Mouse (Mus musculus) hindbrain, embryonic 13.5 days (tissue): Measurements from ENCODE around the gene 2310033P09Rik. TPM values are rescaled to one million over a fixed set of nuclear protein-coding genes. Genes with fewer than 3 reads are reported as not detected.

Experiments used
- ATAC-seq: fragments of 200-750 bp; cut with Nextera tagmentation; 2 replicates; pipeline ENCODE4 v1.8.0; 2017; ENCODE audit warnings: moderate TSS enrichment; ENCODE audit not compliant: low FRiP score
- H3K27ac ChIP-seq: fragments of 300-500 bp; sonication (generic); 2 replicates; pipeline ENCODE4 v1.5.1; 2015; ENCODE audit warnings: inconsistent platforms, mild to moderate bottlenecking, moderate library complexity
- H3K27me3 ChIP-seq: fragments of 300-500 bp; sonication (generic); 2 replicates; pipeline ENCODE4 v1.6.1; 2015; ENCODE audit warnings: mild to moderate bottlenecking, inconsistent platforms
- H3K36me3 ChIP-seq: fragments of 300-500 bp; sonication (generic); 2 replicates; pipeline ENCODE4 v1.6.1; 2015; ENCODE audit warnings: mild to moderate bottlenecking, inconsistent platforms
- H3K4me1 ChIP-seq: fragments of 300-500 bp; sonication (generic); replicated peaks from 2 replicates; pipeline ENCODE4 v1.6.1; 2015; ENCODE audit warnings: inconsistent platforms
- H3K4me2 ChIP-seq: fragments of 300-500 bp; sonication (generic); 2 replicates; pipeline ENCODE4 v1.6.1; 2015; ENCODE audit warnings: inconsistent platforms, mild to moderate bottlenecking, moderate library complexity
- H3K4me3 ChIP-seq: fragments of 300-500 bp; sonication (generic); 2 replicates; pipeline ENCODE4 v1.5.1; 2015; ENCODE audit warnings: mild to moderate bottlenecking, inconsistent platforms
- H3K9ac ChIP-seq: fragments of 300-500 bp; sonication (generic); 2 replicates; pipeline ENCODE4 v1.6.1; 2015; ENCODE audit warnings: mild to moderate bottlenecking, inconsistent platforms
- H3K9me3 ChIP-seq: fragments of 300-500 bp; sonication (generic); 2 replicates; pipeline ENCODE4 v1.6.1; 2016; ENCODE audit warnings: inconsistent platforms
- WGBS: fragments of 180-500 bp; shearing (Covaris S2); methylation state at CpG from one replicate; pipeline ENCODE4 v1.1.7; 2015; 5-methylcytosine and 5-hydroxymethylcytosine counted together
- polyA plus RNA-seq: library from polyadenylated mRNA; unstranded; fragments of >200 nt; fragmentation: Nextera tagmentation; extraction: Ambion mirVana; gene quantifications from 2 replicates; pipeline ENCODE4 v1.2.1, GENCODE M21; 2015

Gene 2310033P09Rik
- polyA plus RNA-seq, 1 experiment from 2014 or later = 30.0 TPM

- Histone ChIP-seq H3K9me3 (no peaks in the 10 kb centered on the region), H3K4me3 (peak overlapping the region; percentile 16), H3K9ac (no peak overlapping the region), H3K4me2 (peak overlapping the region; percentile 13; the same call in 1 of the 2 replicates), H3K27ac (no peak overlapping the region), H3K36me3 (no peaks in the 10 kb centered on the region), H3K4me1 (no peaks in the 10 kb centered on the region; the same call in 1 of the 2 replicates), H3K27me3 (peaks cover 82% of the 10 kb centered on the region)
- no peak for ATAC-seq
- 3% methylated on average over 48 of the region's 48 CpGs for WGBS
Measured at GRCm38 (mm10) chr11:59176475-59176874, 31.6 kb upstream of the 2310033P09Rik start.

DNA sequence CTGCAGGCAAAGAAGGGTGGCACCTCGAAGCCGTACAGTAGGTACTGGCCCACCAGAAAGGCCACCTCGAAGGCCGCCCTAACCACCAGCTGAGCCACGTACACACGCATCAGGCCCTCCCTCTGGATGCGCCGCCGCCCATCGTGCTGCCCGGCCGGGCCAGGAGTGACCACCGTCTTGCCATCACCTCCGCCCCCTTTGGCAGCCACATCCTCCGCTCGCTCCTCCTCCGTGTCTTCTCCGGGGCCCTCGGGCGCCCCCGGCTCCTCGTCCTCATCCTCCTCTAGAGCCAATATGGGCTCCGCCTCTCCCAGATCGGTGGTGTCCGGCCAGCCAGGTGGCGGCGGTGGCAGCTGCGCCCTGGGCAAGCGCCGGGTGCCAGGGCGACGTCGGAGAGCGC lies 31.2 kb upstream of the 2310033P09Rik start:
- Histone ChIP-seq H3K4me3 (peak overlapping the region; percentile 16), H3K27ac (no peak overlapping the region), H3K9ac (no peak overlapping the region), H3K4me2 (peak overlapping the region; percentile 13; the same call in 1 of the 2 replicates), H3K27me3 (peaks cover 85% of the 10 kb centered on the region), H3K4me1 (no peaks in the 10 kb centered on the region; the same call in 1 of the 2 replicates), H3K36me3 (no peaks in the 10 kb centered on the region), H3K9me3 (no peaks in the 10 kb centered on the region)
- WGBS = 10% methylated on average over 34 of the region's 34 CpGs
- no peak for ATAC-seq

- peaks cover 46% of the 10 kb centered on the region for H3K36me3 ChIP-seq
- H3K9ac ChIP-seq = 0 out of 2 replicates have a peak within 1 kb of the TSS, but pooled peaks have one; percentile 39
- WGBS = 53% methylated on average over 3 of the region's 3 CpGs
- H3K4me2 ChIP-seq = no peak within 1 kb of the TSS
- peaks cover 31% of the 10 kb centered on the region for H3K27me3 ChIP-seq
- no peak within 1 kb of the TSS for H3K4me3 ChIP-seq
- no peak for ATAC-seq
- H3K27ac ChIP-seq = no peak within 1 kb of the TSS
- peaks cover 4% of the 10 kb centered on the region; the same call in 1 of the 2 replicates for H3K4me1 ChIP-seq
- no peaks in the 10 kb centered on the region for H3K9me3 ChIP-seq
Measured at GRCm38 (mm10) chr11:59182864-59183331, 25.2 kb upstream of the 2310033P09Rik start, which contains the start of gene Gjc2. Gene Gjc2, minus strand, starts transcription at chr11:59183213.

DNA sequence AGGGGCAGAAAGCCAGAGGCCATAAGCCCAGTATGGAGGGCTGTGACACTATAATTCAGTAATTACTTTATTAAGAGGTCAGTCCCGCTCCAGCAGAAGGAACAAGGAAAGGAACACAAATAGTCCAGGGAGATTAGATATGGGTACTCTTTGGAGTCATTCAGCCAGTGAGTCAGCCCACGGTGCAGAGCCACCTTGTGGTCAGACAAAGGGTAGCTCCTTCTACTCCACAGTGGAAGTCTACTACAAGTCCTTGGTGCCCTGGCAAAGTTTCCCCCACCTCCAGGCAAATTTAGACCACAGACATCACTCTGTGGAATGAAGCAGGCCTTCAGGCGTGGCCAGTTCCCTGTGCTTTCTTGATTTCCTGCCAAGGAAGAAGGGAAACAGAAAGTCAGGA lies 24.3 kb upstream of the 2310033P09Rik start:
- peak; percentile 41; the same call in 1 of the 2 replicates for ATAC-seq
- H3K4me2 ChIP-seq = no peak overlapping the region
- no peak overlapping the region for H3K27ac ChIP-seq
- 32% methylated on average over 3 of the region's 3 CpGs for WGBS
- peaks cover 22% of the 10 kb centered on the region for H3K27me3 ChIP-seq
- peaks cover 46% of the 10 kb centered on the region for H3K36me3 ChIP-seq
- H3K4me1 ChIP-seq = peaks cover 10% of the 10 kb centered on the region
- H3K9ac ChIP-seq = no peak overlapping the region
- H3K4me3 ChIP-seq = no peak overlapping the region
- no peaks in the 10 kb centered on the region for H3K9me3 ChIP-seq

DNA sequence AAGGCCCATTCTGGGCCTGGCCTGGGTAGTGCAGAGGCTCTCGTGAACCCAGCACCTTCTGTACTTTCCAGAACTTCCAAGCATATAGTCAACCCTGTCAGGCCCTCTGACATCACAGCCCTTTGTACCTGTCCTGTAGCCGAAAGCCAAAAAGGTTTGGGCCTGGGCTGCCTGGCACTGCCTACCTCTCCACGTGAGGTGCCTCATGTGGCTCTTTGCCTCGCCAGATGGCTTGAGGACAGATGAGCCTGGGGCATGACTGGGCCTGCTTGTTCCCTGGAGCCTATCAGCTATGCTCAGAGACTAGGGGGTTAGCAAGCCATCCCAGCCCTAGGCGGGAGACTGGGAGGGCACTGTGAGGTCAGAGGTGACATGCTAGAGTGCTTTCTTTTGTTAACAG lies 22.6 kb upstream of the 2310033P09Rik start:
- peaks cover 5% of the 10 kb centered on the region; the same call in 1 of the 2 replicates for H3K27me3 ChIP-seq
- H3K4me1 ChIP-seq = peaks cover 26% of the 10 kb centered on the region
- H3K9me3 ChIP-seq = no peaks in the 10 kb centered on the region
- WGBS = 88% methylated on average over 5 of the region's 5 CpGs
- no peak for ATAC-seq
- no peak overlapping the region for H3K4me3 ChIP-seq
- no peak overlapping the region for H3K9ac ChIP-seq
- no peak overlapping the region for H3K27ac ChIP-seq
- no peak overlapping the region for H3K4me2 ChIP-seq
- peaks cover 46% of the 10 kb centered on the region for H3K36me3 ChIP-seq

DNA sequence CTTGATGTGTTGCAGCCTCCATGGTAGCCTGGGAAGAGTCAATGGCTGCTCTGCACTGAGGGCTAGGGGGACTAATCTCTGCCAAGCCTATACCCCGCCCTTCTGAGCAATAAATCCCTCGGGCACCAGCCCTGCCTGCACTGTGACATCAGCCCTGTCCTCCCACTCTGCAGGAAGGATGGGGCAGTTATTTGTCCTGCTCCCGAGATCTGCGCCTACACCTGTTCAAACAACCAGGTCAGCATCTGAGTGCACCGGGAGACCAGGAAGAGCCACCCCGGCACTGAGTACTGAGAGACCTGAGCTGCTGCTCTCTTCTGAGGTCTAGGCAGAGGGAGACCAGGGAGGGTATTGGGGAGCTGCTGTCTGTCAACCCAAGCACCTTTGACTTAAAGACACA lies 20.4 kb upstream of the 2310033P09Rik start:
- Histone ChIP-seq H3K4me1 (peaks cover 32% of the 10 kb centered on the region), H3K27me3 (no peaks in the 10 kb centered on the region), H3K9ac (peak overlapping the region; percentile 51; the same call in 1 of the 2 replicates), H3K36me3 (peaks cover 42% of the 10 kb centered on the region), H3K4me2 (no peak overlapping the region), H3K27ac (no peak overlapping the region), H3K9me3 (no peaks in the 10 kb centered on the region), H3K4me3 (no peak overlapping the region)
- 86% methylated on average over 6 of the region's 6 CpGs for WGBS
- ATAC-seq = no peak

- H3K9ac ChIP-seq = peak overlapping the region; percentile 86
- peak; percentile 96 for ATAC-seq
- H3K36me3 ChIP-seq = peaks cover 5% of the 10 kb centered on the region
- peaks cover 9% of the 10 kb centered on the region; the same call in 1 of the 2 replicates for H3K27me3 ChIP-seq
- peak overlapping the region; percentile 76 for H3K4me2 ChIP-seq
- under 1% methylated on average over 52 of the region's 59 CpGs for WGBS
- peak overlapping the region; percentile 93 for H3K27ac ChIP-seq
- peaks cover 32% of the 10 kb centered on the region for H3K4me1 ChIP-seq
- H3K9me3 ChIP-seq = no peaks in the 10 kb centered on the region
- peak overlapping the region; percentile 60 for H3K4me3 ChIP-seq
Measured at GRCm38 (mm10) chr11:59191231-59192058, 16.7 kb upstream of the 2310033P09Rik start.

- ATAC-seq = peak; percentile 36; the same call in 1 of the 2 replicates
- H3K36me3 ChIP-seq = no peaks in the 10 kb centered on the region
- peaks cover 9% of the 10 kb centered on the region; the same call in 1 of the 2 replicates for H3K27me3 ChIP-seq
- H3K27ac ChIP-seq = peak within 1 kb of the TSS; percentile 93
- peak within 1 kb of the TSS; percentile 60 for H3K4me3 ChIP-seq
- peak within 1 kb of the TSS; percentile 86 for H3K9ac ChIP-seq
- peak within 1 kb of the TSS; percentile 76 for H3K4me2 ChIP-seq
- H3K9me3 ChIP-seq = no peaks in the 10 kb centered on the region
- peaks cover 32% of the 10 kb centered on the region for H3K4me1 ChIP-seq
- 5% methylated on average over 16 of the region's 16 CpGs for WGBS
Measured at GRCm38 (mm10) chr11:59192059-59192386, 16.1 kb upstream of the 2310033P09Rik start, which contains the start of gene Guk1. Gene Guk1, minus strand, starts transcription at chr11:59192212.

- peaks cover 5% of the 10 kb centered on the region for H3K4me1 ChIP-seq
- no peaks in the 10 kb centered on the region for H3K9me3 ChIP-seq
- H3K9ac ChIP-seq = no peak overlapping the region
- H3K4me2 ChIP-seq = no peak overlapping the region
- no peak overlapping the region for H3K4me3 ChIP-seq
- peaks cover 10% of the 10 kb centered on the region for H3K36me3 ChIP-seq
- ATAC-seq = no peak
- H3K27me3 ChIP-seq = peaks cover 9% of the 10 kb centered on the region; the same call in 1 of the 2 replicates
- H3K27ac ChIP-seq = no peak overlapping the region
Measured at GRCm38 (mm10) chr11:59196230-59196629, 11.9 kb upstream of the 2310033P09Rik start.

GRCm38 (mm10) chr11:59201216-59202002 lies 6.7 kb upstream of the 2310033P09Rik start:
- Histone ChIP-seq H3K36me3 (peaks cover 35% of the 10 kb centered on the region), H3K4me2 (peak overlapping the region; percentile 76), H3K4me3 (peak overlapping the region; percentile 85), H3K9me3 (no peaks in the 10 kb centered on the region), H3K4me1 (peaks cover 22% of the 10 kb centered on the region), H3K27ac (peak overlapping the region; percentile 67; the same call in 1 of the 2 replicates), H3K27me3 (no peaks in the 10 kb centered on the region), H3K9ac (peak overlapping the region; percentile 89)
- 39% methylated on average over 16 of the region's 16 CpGs for whole genome bisulfite sequencing
- ATAC-seq = no peak

DNA sequence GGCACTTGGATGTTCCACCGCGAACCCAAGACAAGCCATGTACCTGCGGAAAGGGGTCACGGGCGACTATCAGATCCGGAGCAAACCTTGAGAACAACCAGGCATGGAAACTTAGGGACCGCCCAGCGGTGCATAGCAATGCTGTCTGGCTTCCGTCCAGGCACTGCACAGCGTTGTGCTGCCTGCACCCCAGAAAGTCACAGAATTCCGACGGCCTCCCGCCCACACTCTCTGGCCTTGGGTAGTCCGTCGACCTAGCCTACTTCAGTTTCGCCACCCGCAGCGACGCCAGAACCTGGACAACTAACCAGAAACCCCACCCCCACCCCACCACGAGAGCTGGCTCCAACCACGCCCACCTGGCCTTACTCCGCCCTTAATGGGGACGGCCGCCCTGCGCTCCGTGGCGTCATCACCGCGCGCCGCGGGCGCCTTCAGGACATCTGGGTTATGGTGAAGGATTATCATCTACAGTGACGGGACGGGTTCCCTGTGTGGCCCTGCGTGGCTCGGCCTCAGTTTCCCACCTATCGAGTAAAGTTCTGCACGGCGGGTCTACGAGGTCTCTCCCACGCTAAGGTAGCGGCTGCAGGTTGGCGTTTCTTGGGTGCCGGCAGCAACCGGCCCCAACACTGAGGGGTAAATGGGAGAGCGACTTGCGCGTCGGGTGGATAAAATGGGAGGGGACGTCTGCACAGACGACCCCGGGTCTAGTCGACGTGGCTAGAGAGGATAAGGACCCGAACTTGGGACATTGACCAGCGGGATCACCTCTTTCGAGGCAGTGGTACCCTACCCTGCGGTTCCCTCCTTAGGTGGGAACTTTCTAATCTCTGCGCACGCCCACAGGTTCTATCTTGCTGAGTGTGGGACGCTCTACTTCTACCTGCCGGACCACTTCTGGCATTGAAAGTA lies 5.8 kb upstream of the 2310033P09Rik start, which contains the start of gene Mrpl55:
TSS of gene Mrpl55 (plus strand) at position 406 of the 915 bp plus-strand sequence.
- 1% methylated on average over 63 of the region's 63 CpGs for WGBS
- peak; percentile 91 for ATAC-seq
- peak within 1 kb of the TSS; percentile 76 for H3K4me2 ChIP-seq
- peak within 1 kb of the TSS; percentile 85 for H3K4me3 ChIP-seq
- H3K27me3 ChIP-seq = no peaks in the 10 kb centered on the region
- H3K27ac ChIP-seq = peak within 1 kb of the TSS; percentile 67
- H3K36me3 ChIP-seq = peaks cover 39% of the 10 kb centered on the region
- H3K9me3 ChIP-seq = no peaks in the 10 kb centered on the region
- H3K4me1 ChIP-seq = peaks cover 23% of the 10 kb centered on the region
- H3K9ac ChIP-seq = peak within 1 kb of the TSS; percentile 89
